Mouse (Mus musculus): Measurements from ENCODE around the gene Ubxn11.
A peak's percentile ranks its signal among the peaks of the same experiment; 100 is the strongest.

The Ubxn11 gene

GRCm38 (mm10) chr4:134154354-134154753 is 52.0 kb downstream of the Ubxn11 start:
- peak; percentile 70 for DNase-seq

GRCm38 (mm10) chr4:134155531-134155930 is 53.2 kb downstream of the Ubxn11 start:
- no peak for DNase-seq

- no peak for DNase-seq
Observed at GRCm38 (mm10) chr4:134155961-134156465, 53.6 kb downstream of the Ubxn11 start.

- DNase-seq = no peak
Observed at GRCm38 (mm10) chr4:134156744-134157143, 54.4 kb downstream of the Ubxn11 start.

- no peak for DNase-seq
Observed at GRCm38 (mm10) chr4:134157558-134157957, 55.2 kb downstream of the Ubxn11 start.

GRCm38 (mm10) chr4:134158774-134159173 is 56.4 kb downstream of the Ubxn11 start:
- DNase-seq = no peak

GRCm38 (mm10) chr4:134160071-134160470 is 57.7 kb downstream of the Ubxn11 start:
- peak; percentile 39 to 57 for DNase-seq

- DNase-seq = no peak
Observed at GRCm38 (mm10) chr4:134164591-134164990, 62.2 kb downstream of the Ubxn11 start.

- DNase-seq = no peak
Observed at GRCm38 (mm10) chr4:134165024-134165423, 62.7 kb downstream of the Ubxn11 start.

GRCm38 (mm10) chr4:134165548-134166465 is 63.4 kb downstream of the Ubxn11 start:
- DNase-seq = no peak

GRCm38 (mm10) chr4:134166906-134167305 is 64.5 kb downstream of the Ubxn11 start:
- no peak for DNase-seq

- DNase-seq = no peak
Observed at GRCm38 (mm10) chr4:134172391-134172790, 70.0 kb downstream of the Ubxn11 start.
